Mouse (Mus musculus) neural tube, embryonic 11.5 days (tissue): ENCODE data around the gene Accsl. TPM values are rescaled to one million over a fixed set of nuclear protein-coding genes. Genes with fewer than 3 reads are reported as not detected.

ENCODE experiments used
- ATAC-seq: fragments of 200-750 bp; cut with Nextera tagmentation; 2 replicates; pipeline ENCODE4 v1.8.0; 2017; ENCODE audit warnings: moderate number of reproducible peaks, mild to moderate bottlenecking, moderate TSS enrichment, moderate library complexity; ENCODE audit not compliant: insufficient read depth, low FRiP score, low TSS enrichment
- DNase-seq: peaks from one replicate; pipeline ENCODE4 v3.0.0-alpha.2; 2015; ENCODE audit warnings: low spot score
- H3K27ac ChIP-seq: fragments of 300-500 bp; sonication (generic); 2 replicates; pipeline ENCODE4 v1.5.1; 2014; ENCODE audit warnings: low read depth, mild to moderate bottlenecking, low read length
- H3K27me3 ChIP-seq: fragments of 300-500 bp; sonication (generic); 2 replicates; pipeline ENCODE4 v1.6.1; 2014; ENCODE audit warnings: mild to moderate bottlenecking, low read length, mixed read lengths; ENCODE audit not compliant: control insufficient read depth, insufficient read depth
- H3K36me3 ChIP-seq: fragments of 300-500 bp; sonication (generic); 2 replicates; pipeline ENCODE4 v1.6.1; 2014; ENCODE audit warnings: mild to moderate bottlenecking, low read length, moderate library complexity, mixed read lengths; ENCODE audit not compliant: control insufficient read depth, insufficient read depth
- H3K4me1 ChIP-seq: fragments of 300-500 bp; sonication (generic); 2 replicates; pipeline ENCODE4 v1.6.1; 2014; ENCODE audit warnings: low read length, mixed read lengths; ENCODE audit not compliant: control insufficient read depth, insufficient read depth
- H3K4me2 ChIP-seq: fragments of 300-500 bp; sonication (generic); 2 replicates; pipeline ENCODE4 v1.6.1; 2014; ENCODE audit warnings: low read depth, mild to moderate bottlenecking, moderate library complexity
- H3K4me3 ChIP-seq: fragments of 300-500 bp; sonication (generic); 2 replicates; pipeline ENCODE4 v1.5.1; 2014; ENCODE audit warnings: low read depth, low read length
- H3K9ac ChIP-seq: fragments of 300-500 bp; sonication (generic); 2 replicates; pipeline ENCODE4 v1.6.1; 2014; ENCODE audit warnings: mild to moderate bottlenecking, low read length
- H3K9me3 ChIP-seq: fragments of 300-500 bp; sonication (generic); 2 replicates; pipeline ENCODE4 v1.6.1; 2016; ENCODE audit warnings: low read length; ENCODE audit not compliant: control insufficient read depth
- WGBS: fragments of 180-500 bp; shearing (Covaris S2); extraction: QIAGEN DNeasy Blood & Tissue Kit; methylation state at CpG from one replicate; pipeline ENCODE4 v1.1.7; 2014; 5-methylcytosine and 5-hydroxymethylcytosine counted together
- polyA plus RNA-seq: library from polyadenylated mRNA; unstranded; fragments of >200 nt; fragmentation: Nextera tagmentation; extraction: Ambion mirVana; gene quantifications from 2 replicates; pipeline ENCODE4 v1.2.1, GENCODE M21; 2014

The Accsl gene
- polyA plus RNA-seq = not detected in 2 replicates

- no peaks in the 10 kb centered on the region for H3K27me3 ChIP-seq
- H3K9me3 ChIP-seq = no peaks in the 10 kb centered on the region
- H3K9ac ChIP-seq = no peak within 1 kb of the TSS
- DNase-seq (no peak), ATAC-seq (no peak)
- H3K4me1 ChIP-seq = peaks cover 4% of the 10 kb centered on the region; the same call in 1 of the 2 replicates
- H3K4me2 ChIP-seq = no peak within 1 kb of the TSS
- H3K27ac ChIP-seq = no peak within 1 kb of the TSS
- no peak within 1 kb of the TSS for H3K4me3 ChIP-seq
- H3K36me3 ChIP-seq = no peaks in the 10 kb centered on the region
- 68% methylated on average over 7 of the region's 7 CpGs for WGBS
Measured at GRCm38 (mm10) chr2:93869107-93869600, at the start of gene Accsl. Gene Accsl (minus strand): TSS chr2:93869157.

GRCm38 (mm10) chr2:93913552-93913951 lies 44.6 kb upstream of the Accsl start:
- no peak overlapping the region for H3K9ac ChIP-seq
- H3K4me2 ChIP-seq = no peak overlapping the region
- no peaks in the 10 kb centered on the region for H3K36me3 ChIP-seq
- H3K4me1 ChIP-seq = no peaks in the 10 kb centered on the region
- H3K4me3 ChIP-seq = no peak overlapping the region
- H3K27ac ChIP-seq = no peak overlapping the region
- H3K27me3 ChIP-seq = no peaks in the 10 kb centered on the region
- DNase-seq = no peak
- no peak for ATAC-seq
- no peaks in the 10 kb centered on the region for H3K9me3 ChIP-seq
- WGBS = 90% methylated on average over 2 of the region's 2 CpGs

DNA sequence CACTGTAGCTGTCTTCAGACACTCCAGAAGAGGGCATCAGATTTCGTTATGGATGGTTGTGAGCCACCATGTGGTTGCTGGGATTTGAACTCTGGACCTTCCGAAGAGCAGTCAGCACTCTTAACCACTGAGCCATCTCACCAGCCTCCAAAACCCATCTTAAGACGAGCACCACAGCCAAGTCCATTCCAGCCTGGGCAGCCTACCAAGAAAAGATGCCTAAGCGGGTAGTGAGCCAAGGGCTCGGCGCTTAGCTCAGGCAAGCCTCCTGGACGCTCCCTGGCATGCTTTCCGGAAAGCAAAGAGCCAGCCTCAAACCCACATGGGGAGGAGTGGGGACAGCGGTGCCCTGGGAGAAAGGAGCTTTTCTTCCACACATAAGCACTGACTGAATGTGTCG lies 43.0 kb upstream of the Accsl start:
- no peak for DNase-seq
- H3K4me3 ChIP-seq = no peak overlapping the region
- H3K9ac ChIP-seq = no peak overlapping the region
- H3K36me3 ChIP-seq = no peaks in the 10 kb centered on the region
- H3K9me3 ChIP-seq = no peaks in the 10 kb centered on the region
- WGBS = 86% methylated on average over 10 of the region's 10 CpGs
- ATAC-seq = no peak
- no peaks in the 10 kb centered on the region for H3K27me3 ChIP-seq
- no peak overlapping the region for H3K27ac ChIP-seq
- peaks cover 6% of the 10 kb centered on the region for H3K4me1 ChIP-seq
- H3K4me2 ChIP-seq = no peak overlapping the region

GRCm38 (mm10) chr2:93909716-93910115 lies 40.8 kb upstream of the Accsl start:
- H3K4me3 ChIP-seq = no peak overlapping the region
- 81% methylated on average over 5 of the region's 5 CpGs for WGBS
- no peaks in the 10 kb centered on the region for H3K27me3 ChIP-seq

GRCm38 (mm10) chr2:93907519-93908294 lies 38.8 kb upstream of the Accsl start:
- no peak overlapping the region for H3K4me3 ChIP-seq
- no peaks in the 10 kb centered on the region for H3K9me3 ChIP-seq
- no peak overlapping the region for H3K27ac ChIP-seq
- no peaks in the 10 kb centered on the region for H3K36me3 ChIP-seq
- H3K4me2 ChIP-seq = no peak overlapping the region
- DNase-seq = no peak
- ATAC-seq = no peak
- 62% methylated on average over 9 of the region's 9 CpGs for WGBS
- peaks cover 9% of the 10 kb centered on the region for H3K4me1 ChIP-seq
- H3K9ac ChIP-seq = no peak overlapping the region; the same call in 1 of the 2 replicates
- no peaks in the 10 kb centered on the region for H3K27me3 ChIP-seq

More at GRCm38 (mm10) chr2:93909716-93910115, 40.8 kb upstream of the Accsl start:
- no peak for ATAC-seq
- Histone ChIP-seq H3K27ac (no peak overlapping the region), H3K4me1 (peaks cover 9% of the 10 kb centered on the region), H3K9me3 (no peaks in the 10 kb centered on the region), H3K36me3 (no peaks in the 10 kb centered on the region), H3K4me2 (no peak overlapping the region), H3K9ac (no peak overlapping the region)
- no peak for DNase-seq

DNA sequence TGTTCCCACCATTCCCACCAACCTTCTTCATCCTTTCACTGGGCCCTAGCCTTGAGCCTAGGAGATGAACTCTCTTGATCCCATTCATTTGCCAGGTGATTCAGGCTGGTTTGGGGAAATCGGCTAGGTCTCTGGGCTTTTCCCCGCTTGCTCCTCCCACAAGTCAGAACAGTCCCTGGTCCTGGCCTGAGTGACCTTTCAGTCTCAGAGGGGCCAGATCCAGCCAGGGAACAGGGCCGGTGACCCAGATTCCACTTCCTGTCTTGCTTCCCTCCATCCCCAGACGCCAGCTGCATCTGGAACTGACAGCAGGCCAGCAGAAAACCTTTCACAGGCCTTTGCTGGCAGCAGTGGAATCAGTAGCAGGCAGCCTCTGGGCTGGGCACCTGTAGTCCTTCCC lies 37.4 kb upstream of the Accsl start:
- Histone ChIP-seq H3K4me2 (no peak overlapping the region), H3K27ac (no peak overlapping the region), H3K4me3 (no peak overlapping the region), H3K9me3 (no peaks in the 10 kb centered on the region), H3K36me3 (no peaks in the 10 kb centered on the region), H3K9ac (no peak overlapping the region), H3K27me3 (no peaks in the 10 kb centered on the region), H3K4me1 (peaks cover 9% of the 10 kb centered on the region)
- ATAC-seq (no peak), DNase-seq (no peak)
- WGBS = 43% methylated on average over 4 of the region's 4 CpGs

DNA sequence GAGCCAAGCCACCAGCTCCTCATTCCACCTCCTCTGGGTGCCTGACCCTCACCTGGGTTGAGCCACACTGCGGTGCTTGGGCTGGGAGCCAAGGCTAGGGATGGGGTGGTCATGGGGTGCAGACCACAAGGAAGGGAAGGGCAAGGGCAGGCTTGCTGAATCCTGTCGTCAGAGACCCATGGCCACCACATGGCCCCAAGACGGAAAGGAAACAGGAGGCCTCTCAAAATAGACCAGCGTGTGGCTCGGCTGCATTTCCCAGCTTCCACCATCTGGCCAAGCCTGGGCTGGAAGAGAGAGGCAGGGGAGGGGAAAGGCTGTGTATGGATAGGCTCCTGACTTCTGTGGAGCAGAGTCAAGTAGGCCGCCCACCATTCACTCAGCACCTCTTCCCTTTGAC lies 34.5 kb upstream of the Accsl start:
- DNase-seq (no peak), ATAC-seq (no peak)
- Histone ChIP-seq H3K4me2 (no peak overlapping the region), H3K4me1 (peaks cover 9% of the 10 kb centered on the region), H3K9me3 (no peaks in the 10 kb centered on the region), H3K4me3 (no peak overlapping the region), H3K9ac (no peak overlapping the region), H3K27me3 (no peaks in the 10 kb centered on the region), H3K36me3 (no peaks in the 10 kb centered on the region), H3K27ac (no peak overlapping the region)
- 67% methylated on average over 6 of the region's 6 CpGs for WGBS

DNA sequence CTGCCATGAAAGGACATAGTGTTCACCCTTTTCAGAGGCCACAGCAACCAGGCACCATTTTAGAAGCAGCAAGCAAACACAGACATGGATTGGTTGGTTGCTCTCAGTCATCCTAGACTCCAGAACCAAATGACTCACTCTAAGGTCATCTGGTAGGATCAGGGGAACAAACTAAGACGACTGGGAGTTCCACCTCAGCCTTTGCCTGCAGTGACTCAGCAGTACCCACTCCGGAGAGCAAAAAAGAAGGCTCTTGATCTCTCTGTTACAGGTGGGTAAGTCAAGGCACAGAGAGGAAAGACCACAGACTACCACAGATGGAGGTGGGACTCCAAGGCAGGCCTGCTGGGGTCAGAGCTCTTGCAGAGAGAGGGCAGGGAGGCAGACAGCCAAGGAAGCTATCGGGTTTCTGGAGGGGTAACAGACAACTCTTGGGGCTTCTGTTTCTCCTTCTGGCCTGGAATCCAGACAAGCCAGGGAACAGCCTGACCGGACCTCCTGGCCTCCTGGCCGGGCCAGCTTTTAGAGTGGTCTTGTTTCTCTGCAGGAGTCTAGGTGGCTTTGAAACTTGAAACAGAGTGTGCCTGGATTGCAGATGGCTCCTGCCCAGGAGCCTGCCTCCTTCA lies 33.8 kb upstream of the Accsl start:
- H3K27ac ChIP-seq = no peak overlapping the region
- 70% methylated on average over 5 of the region's 5 CpGs for WGBS

More for the DNA sequence above, 33.8 kb upstream of the Accsl start:
- no peaks in the 10 kb centered on the region for H3K27me3 ChIP-seq
- no peaks in the 10 kb centered on the region for H3K9me3 ChIP-seq
- no peak overlapping the region for H3K9ac ChIP-seq
- DNase-seq (no peak), ATAC-seq (no peak)
- H3K4me3 ChIP-seq = no peak overlapping the region
- H3K4me1 ChIP-seq = peaks cover 5% of the 10 kb centered on the region
- no peak overlapping the region for H3K4me2 ChIP-seq
- H3K36me3 ChIP-seq = no peaks in the 10 kb centered on the region
